Mouse (Mus musculus) embryonic fibroblast, embryonic 13.5 days (primary cell): ENCODE results near the gene Gnas.

Source experiments
- CTCF ChIP-seq: IDR thresholded peaks from 2 replicates; pipeline ENCODE4 v1.5.1; 2011; ENCODE audit warnings: mild to moderate bottlenecking, control low read depth, low read length, moderate library complexity, borderline replicate concordance; ENCODE audit not compliant: insufficient read depth
- POLR2A ChIP-seq: IDR thresholded peaks from 2 replicates; pipeline ENCODE4 v1.6.1; 2011; ENCODE audit warnings: low read depth, mild to moderate bottlenecking, control low read depth, low read length, moderate library complexity

DNA sequence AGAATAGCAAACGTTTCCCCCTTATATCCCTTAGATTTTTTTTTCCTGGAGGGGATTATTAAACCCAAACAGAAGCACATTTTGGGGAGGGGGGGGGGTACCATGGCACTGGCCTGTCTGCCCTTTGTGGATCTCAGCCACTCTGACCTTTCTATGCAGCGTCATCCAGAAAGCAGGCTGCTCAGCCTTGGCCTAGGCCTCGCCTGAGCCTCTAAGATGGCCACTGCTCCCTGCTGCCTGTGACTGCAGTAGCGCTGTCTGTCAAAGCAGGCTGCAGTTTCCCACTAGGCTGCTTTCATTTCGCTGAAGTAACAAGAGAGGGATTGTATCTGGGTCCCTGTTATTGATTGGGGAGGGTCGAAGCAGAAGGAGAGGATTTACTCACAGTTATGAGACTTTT, 18.4 kb downstream of the Gnas start:
- TF ChIP-seq POLR2A (no peak), CTCF (no peak)
